Mouse (Mus musculus) bone marrow macrophage, adult 2 months (primary cell): ENCODE results near the gene Cfap300.

Source experiments
- CTCF ChIP-seq: IDR thresholded peaks from 2 replicates; pipeline ENCODE4 v1.5.1; 2012; ENCODE audit warnings: low read depth, mild to moderate bottlenecking, low read length, moderate library complexity
- POLR2A ChIP-seq: IDR thresholded peaks from 2 replicates; pipeline ENCODE4 v1.6.1; 2012; ENCODE audit warnings: mild to moderate bottlenecking, low read depth, low read length, borderline replicate concordance

- no peak for TF ChIP-seq POLR2A
- no peak for TF ChIP-seq CTCF
Measured at GRCm38 (mm10) chr9:7984287-7984686, 58.3 kb downstream of the Cfap300 start.
